Mouse (Mus musculus) MEL (cell line): Measurements from ENCODE around the gene Lep. TPM values are rescaled to one million over a fixed set of nuclear protein-coding genes. Genes with fewer than 3 reads are reported as not detected.

ENCODE experiments used
- DNase-seq: peaks from one replicate; pipeline ENCODE4 v3.0.0; 2011; ENCODE audit warnings: low read depth, low spot score
- H3K27ac ChIP-seq: 2 replicates; pipeline ENCODE4 v1.5.1; 2012; ENCODE audit warnings: low read depth, mild to moderate bottlenecking, control low read depth, low read length, moderate library complexity; ENCODE audit not compliant: control insufficient read depth
- H3K27me3 ChIP-seq, 2 experiments: fragments of 150-350 bp in 1 of 2; sonication (generic) in 1 of 2; 2 replicates each; pipeline ENCODE4 v1.6.1; 2012; ENCODE audit warnings: low read length in 2 of 2, mild to moderate bottlenecking in 2 of 2, improper control_type of control experiment in 1 of 2, moderate library complexity in 1 of 2; ENCODE audit not compliant: insufficient read depth in 2 of 2, control insufficient read depth in 1 of 2
- H3K36me3 ChIP-seq, 2 experiments: 2 replicates each; pipeline ENCODE4 v1.6.1; 2012 to 2014; ENCODE audit warnings: low read length in 2 of 2, improper control_type of control experiment in 1 of 2, inconsistent platforms in 1 of 2, mild to moderate bottlenecking in 1 of 2; ENCODE audit not compliant: insufficient read depth in 2 of 2, control insufficient read depth in 1 of 2
- H3K4me1 ChIP-seq, 2 experiments: fragments of 150-350 bp in 1 of 2; sonication (generic) in 1 of 2; 2 replicates each; pipeline ENCODE4 v1.6.1; 2012; ENCODE audit warnings: low read length in 2 of 2, improper control_type of control experiment in 1 of 2, mild to moderate bottlenecking in 1 of 2; ENCODE audit not compliant: insufficient read depth in 2 of 2, control insufficient read depth in 1 of 2
- H3K4me3 ChIP-seq, 2 experiments: fragments of 150-350 bp in 1 of 2; sonication (generic) in 1 of 2; 2 replicates each; pipeline ENCODE4 v1.5.1; 2012; ENCODE audit warnings: low read depth in 2 of 2, low read length in 2 of 2, mild to moderate bottlenecking in 2 of 2, moderate library complexity in 2 of 2, control low read depth in 1 of 2, improper control_type of control experiment in 1 of 2; ENCODE audit not compliant: control insufficient read depth in 1 of 2, insufficient read depth in 1 of 2
- H3K79me2 ChIP-seq: 2 replicates; pipeline ENCODE4 v1.6.1; 2012; ENCODE audit warnings: mild to moderate bottlenecking, low read length, moderate library complexity; ENCODE audit not compliant: control insufficient read depth, poor library complexity, insufficient read depth
- H3K9ac ChIP-seq: 2 replicates; pipeline ENCODE4 v1.6.1; 2012; ENCODE audit warnings: low read depth, mild to moderate bottlenecking, control low read depth, low read length, moderate library complexity; ENCODE audit not compliant: control insufficient read depth, poor library complexity, severe bottlenecking
- H3K9me3 ChIP-seq: fragments of 150-350 bp; sonication (generic); replicated peaks from 2 replicates; pipeline ENCODE4 v1.6.1; 2012; ENCODE audit warnings: mild to moderate bottlenecking, low read length, improper control_type of control experiment, moderate library complexity; ENCODE audit not compliant: insufficient read depth
- BHLHE40 ChIP-seq: IDR thresholded peaks from 2 replicates; pipeline ENCODE4 v1.6.1; 2012; ENCODE audit warnings: low read depth, mild to moderate bottlenecking, inconsistent platforms, low read length, improper control_type of control experiment, borderline replicate concordance
- CHD1 ChIP-seq: IDR thresholded peaks from 2 replicates; pipeline ENCODE4 v1.6.1; 2012; ENCODE audit warnings: low read depth, mild to moderate bottlenecking, inconsistent platforms, low read length, improper control_type of control experiment
- CHD2 ChIP-seq: IDR thresholded peaks from 2 replicates; pipeline ENCODE4 v1.6.1; 2011; ENCODE audit warnings: low read length, improper control_type of control experiment
- E2F4 ChIP-seq: IDR thresholded peaks from 2 replicates; pipeline ENCODE4 v1.6.1; 2011; ENCODE audit warnings: low read depth, low read length, improper control_type of control experiment, borderline replicate concordance
- ELF1 ChIP-seq: IDR thresholded peaks from 2 replicates; pipeline ENCODE4 v1.6.1; 2014; ENCODE audit warnings: low read depth, mild to moderate bottlenecking, inconsistent platforms, low read length, improper control_type of control experiment, moderate library complexity
- ETS1 ChIP-seq: IDR thresholded peaks from 2 replicates; pipeline ENCODE4 v1.6.1; 2012; ENCODE audit warnings: low read depth, mild to moderate bottlenecking, inconsistent platforms, low read length, improper control_type of control experiment, moderate library complexity
- GABPA ChIP-seq: IDR thresholded peaks from 2 replicates; pipeline ENCODE4 v1.6.1; 2012; ENCODE audit warnings: low read depth, mild to moderate bottlenecking, inconsistent platforms, low read length, improper control_type of control experiment, moderate library complexity
- GATA1 ChIP-seq: IDR thresholded peaks from 2 replicates; pipeline ENCODE4 v1.6.1; 2011; ENCODE audit warnings: low read depth, low read length, improper control_type of control experiment
- HCFC1 ChIP-seq: IDR thresholded peaks from 2 replicates; pipeline ENCODE4 v1.6.1; 2012; ENCODE audit warnings: low read depth, mild to moderate bottlenecking, inconsistent platforms, low read length, improper control_type of control experiment, moderate library complexity
- JUND ChIP-seq: IDR thresholded peaks from 2 replicates; pipeline ENCODE4 v1.6.1; 2011; ENCODE audit warnings: low read depth, mild to moderate bottlenecking, improper control_type of control experiment, low read length
- KAT2A ChIP-seq: conservative IDR thresholded peaks from 2 replicates; pipeline ENCODE4 v1.6.1; 2012; ENCODE audit warnings: low read depth, low read length, improper control_type of control experiment, inconsistent platforms
- MAFK ChIP-seq: IDR thresholded peaks from 2 replicates; pipeline ENCODE4 v1.6.1; 2011; ENCODE audit warnings: low read depth, mild to moderate bottlenecking, low read length, improper control_type of control experiment, borderline replicate concordance
- MAZ ChIP-seq: IDR thresholded peaks from 2 replicates; pipeline ENCODE4 v1.6.1; 2012; ENCODE audit warnings: low read depth, mild to moderate bottlenecking, inconsistent platforms, low read length, improper control_type of control experiment
- MEF2A ChIP-seq: IDR thresholded peaks from 2 replicates; pipeline ENCODE4 v1.6.1; 2014; ENCODE audit warnings: low read depth, mild to moderate bottlenecking, inconsistent platforms, low read length, improper control_type of control experiment; ENCODE audit not compliant: poor library complexity, insufficient replicate concordance, severe bottlenecking; ENCODE audit errors: extremely low read depth
- MYB ChIP-seq: IDR thresholded peaks from 2 replicates; pipeline ENCODE4 v1.6.1; 2011; ENCODE audit warnings: mild to moderate bottlenecking, low read depth, low read length, improper control_type of control experiment
- MYC ChIP-seq: IDR thresholded peaks from 2 replicates; pipeline ENCODE4 v1.6.1; 2011; ENCODE audit warnings: low read depth, mild to moderate bottlenecking, low read length, improper control_type of control experiment, moderate library complexity
- NRF1 ChIP-seq: IDR thresholded peaks from 2 replicates; pipeline ENCODE4 v1.6.1; 2014; ENCODE audit warnings: low read depth, mild to moderate bottlenecking, inconsistent platforms, low read length, improper control_type of control experiment, moderate library complexity; ENCODE audit not compliant: poor library complexity, insufficient read depth, severe bottlenecking
- POLR2A ChIP-seq, 2 experiments: IDR thresholded peaks; 2 replicates each; pipeline ENCODE4 v1.6.1; 2011 to 2012; ENCODE audit warnings: low read length in 2 of 2, mild to moderate bottlenecking in 2 of 2, control low read depth in 1 of 2, improper control_type of control experiment in 1 of 2, low read depth in 1 of 2, moderate library complexity in 1 of 2; ENCODE audit not compliant: control insufficient read depth in 1 of 2, insufficient read depth in 1 of 2, poor library complexity in 1 of 2
- POLR2AphosphoS2 ChIP-seq: IDR thresholded peaks from 2 replicates; pipeline ENCODE4 v1.6.1; 2011; ENCODE audit warnings: low read length, improper control_type of control experiment
- POLR2AphosphoS5 ChIP-seq: IDR thresholded peaks from 2 replicates; pipeline ENCODE4 v1.6.1; 2012; ENCODE audit warnings: low read depth, borderline replicate concordance, mild to moderate bottlenecking, inconsistent platforms, low read length, moderate library complexity, mixed read lengths
- RAD21 ChIP-seq: IDR thresholded peaks from 2 replicates; pipeline ENCODE4 v1.6.1; 2011; ENCODE audit warnings: mild to moderate bottlenecking, low read depth, low read length, improper control_type of control experiment
- RCOR1 ChIP-seq: IDR thresholded peaks from 2 replicates; pipeline ENCODE4 v1.6.1; 2012; ENCODE audit warnings: low read depth, mild to moderate bottlenecking, inconsistent platforms, low read length, improper control_type of control experiment
- SIN3A ChIP-seq: IDR thresholded peaks from 2 replicates; pipeline ENCODE4 v1.6.1; 2012; ENCODE audit warnings: low read length, improper control_type of control experiment, inconsistent platforms
- SMC3 ChIP-seq: IDR thresholded peaks from 2 replicates; pipeline ENCODE4 v1.6.1; 2011; ENCODE audit warnings: low read depth, low read length, improper control_type of control experiment
- TAL1 ChIP-seq: IDR thresholded peaks from 2 replicates; pipeline ENCODE4 v1.6.1; 2012; ENCODE audit warnings: mild to moderate bottlenecking, inconsistent platforms, low read length, moderate library complexity, mixed read lengths
- TBP ChIP-seq: IDR thresholded peaks from 2 replicates; pipeline ENCODE4 v1.8.0; 2011; ENCODE audit warnings: low read depth, low read length, improper control_type of control experiment
- TCF12 ChIP-seq: IDR thresholded peaks from 2 replicates; pipeline ENCODE4 v1.6.1; 2014; ENCODE audit warnings: low read depth, mild to moderate bottlenecking, inconsistent platforms, low read length, improper control_type of control experiment, moderate library complexity
- ZC3H11A ChIP-seq: IDR thresholded peaks from 2 replicates; pipeline ENCODE4 v1.6.1; 2012; ENCODE audit warnings: low read depth, mild to moderate bottlenecking, inconsistent platforms, low read length, improper control_type of control experiment
- ZMIZ1 ChIP-seq: IDR thresholded peaks from 2 replicates; pipeline ENCODE4 v1.6.1; 2012; ENCODE audit warnings: low read depth, mild to moderate bottlenecking, inconsistent platforms, low read length, improper control_type of control experiment, moderate library complexity
- ZNF384 ChIP-seq: IDR thresholded peaks from 2 replicates; pipeline ENCODE4 v1.6.1; 2012; ENCODE audit warnings: low read depth, mild to moderate bottlenecking, inconsistent platforms, low read length, improper control_type of control experiment
- polyA plus RNA-seq, 2 experiments: library from polyadenylated mRNA; stranded (reverse) in 1 of 2; unstranded in 1 of 2; fragments of >175 nt in 1 of 2; fragments of >200 nt in 1 of 2; gene quantifications; 2 replicates each; pipeline versions ENCODE4 v1.2.1 to v1.2.4; 2012; ENCODE audit warnings: low replicate concordance in 2 of 2, low read depth in 1 of 2; ENCODE audit not compliant: insufficient read length in 2 of 2, insufficient read depth in 1 of 2, missing spikeins in 1 of 2
- total RNA-seq: library from RNA; depleted of rRNA; stranded (reverse); fragments of 300-350 nt; gene quantifications from 2 replicates; pipeline ENCODE4 v1.2.3, GENCODE M21; 2012

Gene Lep
- total and polyA plus RNA-seq, 3 experiments: not detected

DNA sequence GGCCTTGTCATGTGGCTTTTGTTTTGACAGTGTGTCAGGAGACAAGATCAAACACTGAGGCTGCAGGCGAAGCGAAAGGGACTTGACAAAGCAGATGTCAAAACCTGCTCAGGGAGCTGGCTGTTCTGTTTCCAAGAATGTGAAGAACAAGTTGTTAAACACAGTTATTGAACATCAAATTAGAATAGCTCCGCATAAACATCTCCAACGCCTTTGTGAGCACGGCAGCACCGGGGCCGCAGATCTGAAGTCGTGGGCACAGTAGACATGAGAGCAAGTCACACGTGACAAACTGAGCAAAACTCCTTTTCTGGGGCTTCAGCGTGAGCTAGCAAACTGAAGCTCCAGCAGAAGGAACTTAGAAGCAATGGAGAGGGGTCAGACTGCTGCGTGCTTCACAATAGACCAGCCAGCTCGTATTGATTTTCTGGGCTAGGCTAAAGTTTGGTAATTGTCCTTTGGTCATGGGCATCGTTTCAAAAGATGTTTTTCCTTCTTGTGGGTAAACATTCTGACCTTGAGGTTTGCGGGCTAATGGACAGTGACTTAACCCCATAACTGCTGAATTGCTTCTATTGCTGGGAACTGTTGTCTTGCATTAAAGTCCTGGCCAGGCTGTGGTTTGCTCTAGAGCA lies 39.6 kb downstream of the Lep start:
- H3K9me3 ChIP-seq: no peaks in the 10 kb centered on the region
- no peak overlapping the region for H3K9ac ChIP-seq
- no peaks in the 10 kb centered on the region for H3K4me1 ChIP-seq
- no peaks in the 10 kb centered on the region for H3K36me3 ChIP-seq
- no peaks in the 10 kb centered on the region for H3K79me2 ChIP-seq
- H3K4me3 ChIP-seq: no peak overlapping the region
- no peak for DNase-seq
- no peak overlapping the region for H3K27ac ChIP-seq
- TF ChIP-seq MAFK: no peak
- TF ChIP-seq MAZ: no peak
- TF ChIP-seq ZMIZ1: no peak
- no peak for TF ChIP-seq POLR2AphosphoS2
- TF ChIP-seq TBP: no peak
- TF ChIP-seq RAD21: no peak
- no peak for TF ChIP-seq GABPA
- TF ChIP-seq TAL1: no peak
- TF ChIP-seq POLR2AphosphoS5: no peak
- TF ChIP-seq CHD1: no peak
- no peak for TF ChIP-seq SMC3
- TF ChIP-seq HCFC1: no peak
- TF ChIP-seq GATA1: no peak
- no peak for TF ChIP-seq E2F4
- no peak for TF ChIP-seq ETS1
- no peak for TF ChIP-seq ZC3H11A
- H3K27me3 ChIP-seq: peaks cover 0 to 3% of the 10 kb centered on the region in 2 experiments; a peak in 2 of 4 replicates

DNA sequence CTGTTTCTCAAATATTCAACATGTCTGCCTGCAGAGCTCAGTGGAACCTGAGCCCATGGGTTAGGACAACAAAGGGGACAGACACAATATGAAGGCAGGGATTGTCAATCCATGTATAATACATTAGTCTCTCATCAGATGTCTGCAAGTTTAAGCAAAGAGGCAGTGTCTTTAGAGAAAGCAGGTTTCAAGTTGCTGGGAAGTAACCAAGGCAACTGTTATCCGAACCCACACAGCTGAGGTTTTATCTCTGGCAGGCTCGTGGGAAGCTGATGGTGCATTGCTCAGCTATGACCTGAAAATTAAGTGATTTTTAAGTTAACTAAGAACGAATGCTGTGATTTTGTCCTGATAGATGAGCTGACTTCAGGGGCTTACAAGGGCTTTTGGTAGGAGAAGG lies 40.4 kb downstream of the Lep start:
- TF ChIP-seq RCOR1: no peak
- TF ChIP-seq BHLHE40: no peak
- TF ChIP-seq E2F4: no peak
- TF ChIP-seq SIN3A: no peak
- no peak for TF ChIP-seq ZNF384
- TF ChIP-seq ETS1: no peak
- TF ChIP-seq CHD1: no peak
- no peak for TF ChIP-seq JUND
- TF ChIP-seq KAT2A: no peak
- no peak for TF ChIP-seq TCF12
- no peak for TF ChIP-seq CHD2
- TF ChIP-seq MYC: no peak
- no peak for TF ChIP-seq MEF2A
- TF ChIP-seq ELF1: no peak
- no peak for TF ChIP-seq RAD21
- TF ChIP-seq SMC3: no peak
- TF ChIP-seq POLR2A (IDR thresholded peaks at IDR 0.05; ENCODE audit: control insufficient read depth in 1 of 2, insufficient read depth in 1 of 2, low read depth in 1 of 2, low read length in 2 of 2, poor library complexity in 1 of 2): no peak
- TF ChIP-seq MYB: no peak
- no peak for TF ChIP-seq NRF1
- TF ChIP-seq MAFK: no peak
- TF ChIP-seq, all 39 proteins: peak for 0
- DNase-seq: no peak
- Histone ChIP-seq H3K9ac (no peak overlapping the region), H3K4me3 (no peak overlapping the region), H3K27me3 (peaks cover under 1 to 8% of the 10 kb centered on the region in 2 experiments; a peak in 3 of 4 replicates), H3K27ac (no peak overlapping the region), H3K9me3 (no peaks in the 10 kb centered on the region), H3K4me1 (no peaks in the 10 kb centered on the region), H3K36me3 (no peaks in the 10 kb centered on the region), H3K79me2 (no peaks in the 10 kb centered on the region)
